Mouse (Mus musculus): Measurements from ENCODE around the gene Stat3.

DNA sequence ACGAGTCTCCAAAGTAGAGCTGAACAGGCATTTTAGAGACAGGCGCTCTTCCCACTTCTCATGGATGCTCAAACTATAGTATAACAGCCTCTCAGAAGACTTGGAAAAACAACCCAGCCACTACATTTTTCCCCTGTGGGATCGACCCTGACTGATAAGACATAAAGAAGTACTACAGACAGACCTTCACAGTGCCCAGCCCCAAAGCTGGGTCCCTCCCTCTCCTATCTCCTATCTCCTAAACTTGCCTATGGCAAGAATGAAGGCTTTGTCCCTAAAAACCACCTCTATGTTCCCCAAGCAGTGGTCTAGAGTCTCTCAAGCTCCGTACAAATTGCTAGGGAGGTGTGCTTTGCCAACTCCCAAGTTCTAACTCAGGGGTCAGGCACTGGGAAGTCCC lies 32.5 kb downstream of the Stat3 start:
- no peak for TF ChIP-seq CTCF (IDR thresholded peaks at IDR 0.05; ENCODE audit: low read depth)
- TF ChIP-seq EP300 (optimal IDR thresholded peaks at IDR 0.05) = no peak
